Mouse (Mus musculus): ENCODE measurements around the gene Bach1.

- no peak for TF ChIP-seq GATA1 (IDR thresholded peaks at IDR 0.05; ENCODE audit: low read length)
- no peak for TF ChIP-seq TAL1 (IDR thresholded peaks at IDR 0.05; ENCODE audit: low read length)
Measured at GRCm38 (mm10) chr16:87744338-87744737, 45.6 kb downstream of the Bach1 start.
